Mouse (Mus musculus) NIH3T3 (cell line): Measurements from ENCODE around the gene Pdzd2.

Experiments
- DNase-seq: peaks from one replicate; pipeline ENCODE4 v3.0.0-alpha.2; 2012; ENCODE audit warnings: low read depth

Gene Pdzd2

GRCm38 (mm10) chr15:12480369-12480768 is 259.4 kb downstream of the Pdzd2 start:
- no peak for DNase-seq

- DNase-seq: peak; percentile 12
Observed at GRCm38 (mm10) chr15:12479326-12479725, 260.4 kb downstream of the Pdzd2 start.

GRCm38 (mm10) chr15:12473596-12473995 is 266.1 kb downstream of the Pdzd2 start:
- no peak for DNase-seq

- no peak for DNase-seq
Observed at GRCm38 (mm10) chr15:12472646-12473045, 267.1 kb downstream of the Pdzd2 start.

GRCm38 (mm10) chr15:12470900-12471838 is 268.6 kb downstream of the Pdzd2 start:
- DNase-seq: no peak

GRCm38 (mm10) chr15:12468625-12469024 is 271.1 kb downstream of the Pdzd2 start:
- DNase-seq: no peak

- no peak for DNase-seq
Observed at GRCm38 (mm10) chr15:12465748-12466147, 274.0 kb downstream of the Pdzd2 start.

GRCm38 (mm10) chr15:12456808-12457207 is 282.9 kb downstream of the Pdzd2 start:
- DNase-seq: no peak

GRCm38 (mm10) chr15:12453343-12453742 is 286.4 kb downstream of the Pdzd2 start:
- no peak for DNase-seq

- no peak for DNase-seq
Observed at GRCm38 (mm10) chr15:12452141-12452995, 287.4 kb downstream of the Pdzd2 start.

- no peak for DNase-seq
Observed at GRCm38 (mm10) chr15:12451448-12451847, 288.3 kb downstream of the Pdzd2 start.

GRCm38 (mm10) chr15:12450790-12451189 is 288.9 kb downstream of the Pdzd2 start:
- no peak for DNase-seq

GRCm38 (mm10) chr15:12449321-12449720 is 290.4 kb downstream of the Pdzd2 start:
- DNase-seq: no peak

- peak; percentile 67 for DNase-seq
Observed at GRCm38 (mm10) chr15:12447021-12447434, 292.7 kb downstream of the Pdzd2 start.

- no peak for DNase-seq
Observed at GRCm38 (mm10) chr15:12444551-12444950, 295.2 kb downstream of the Pdzd2 start.

- peak; percentile 43 for DNase-seq
Observed at GRCm38 (mm10) chr15:12439351-12439751, 300.4 kb downstream of the Pdzd2 start.

GRCm38 (mm10) chr15:12438691-12439090 is 301.0 kb downstream of the Pdzd2 start:
- DNase-seq: no peak

GRCm38 (mm10) chr15:12438081-12438480 is 301.6 kb downstream of the Pdzd2 start:
- no peak for DNase-seq

- DNase-seq: no peak
Observed at GRCm38 (mm10) chr15:12435910-12436309, 303.8 kb downstream of the Pdzd2 start.

- no peak for DNase-seq
Observed at GRCm38 (mm10) chr15:12433893-12434599, 305.7 kb downstream of the Pdzd2 start.

GRCm38 (mm10) chr15:12432879-12433278 is 306.8 kb downstream of the Pdzd2 start:
- DNase-seq: no peak

GRCm38 (mm10) chr15:12432320-12432719 is 307.4 kb downstream of the Pdzd2 start:
- DNase-seq: no peak
